Mouse (Mus musculus): ENCODE results near the gene Shld2.

Shld2 gene

GRCm38 (mm10) chr14:34310234-34310965, at the start of gene Shld2, which contains the start of gene Glud1:
Gene Shld2, minus strand, starts transcription at chr14:34310493.
Gene Glud1, plus strand, starts transcription at chr14:34310727.
- peak; percentile 88 for DNase-seq (ENCODE audit: low spot score)

DNA sequence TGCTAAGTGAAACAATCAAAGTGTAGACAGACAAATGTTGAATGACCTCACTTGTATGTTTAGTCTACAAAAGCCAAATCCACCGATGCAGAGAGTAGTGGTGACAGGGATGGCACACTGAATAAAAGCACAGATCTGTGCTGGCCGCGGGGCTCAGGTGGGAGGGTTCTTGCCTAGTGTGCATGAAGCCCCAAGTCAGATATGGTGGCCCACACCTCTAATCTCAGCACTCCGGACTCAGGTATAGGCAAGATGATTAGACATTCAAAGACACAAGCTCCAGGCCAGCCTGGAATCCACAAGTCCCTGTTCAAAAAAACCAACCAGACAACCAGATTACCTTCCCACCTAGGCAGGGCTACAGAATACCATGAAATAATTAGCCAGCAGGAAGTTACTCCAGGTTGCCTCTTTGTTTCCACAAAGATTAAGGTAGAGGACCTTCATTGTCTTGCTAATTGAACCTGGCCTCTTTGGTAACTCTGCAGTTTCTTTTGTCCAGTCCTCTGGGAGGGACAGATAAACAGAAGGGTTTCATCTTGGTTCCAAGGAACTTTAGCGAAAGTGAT, 49.5 kb upstream of the Shld2 start:
- DNase-seq (ENCODE audit: low spot score) = no peak

DNA sequence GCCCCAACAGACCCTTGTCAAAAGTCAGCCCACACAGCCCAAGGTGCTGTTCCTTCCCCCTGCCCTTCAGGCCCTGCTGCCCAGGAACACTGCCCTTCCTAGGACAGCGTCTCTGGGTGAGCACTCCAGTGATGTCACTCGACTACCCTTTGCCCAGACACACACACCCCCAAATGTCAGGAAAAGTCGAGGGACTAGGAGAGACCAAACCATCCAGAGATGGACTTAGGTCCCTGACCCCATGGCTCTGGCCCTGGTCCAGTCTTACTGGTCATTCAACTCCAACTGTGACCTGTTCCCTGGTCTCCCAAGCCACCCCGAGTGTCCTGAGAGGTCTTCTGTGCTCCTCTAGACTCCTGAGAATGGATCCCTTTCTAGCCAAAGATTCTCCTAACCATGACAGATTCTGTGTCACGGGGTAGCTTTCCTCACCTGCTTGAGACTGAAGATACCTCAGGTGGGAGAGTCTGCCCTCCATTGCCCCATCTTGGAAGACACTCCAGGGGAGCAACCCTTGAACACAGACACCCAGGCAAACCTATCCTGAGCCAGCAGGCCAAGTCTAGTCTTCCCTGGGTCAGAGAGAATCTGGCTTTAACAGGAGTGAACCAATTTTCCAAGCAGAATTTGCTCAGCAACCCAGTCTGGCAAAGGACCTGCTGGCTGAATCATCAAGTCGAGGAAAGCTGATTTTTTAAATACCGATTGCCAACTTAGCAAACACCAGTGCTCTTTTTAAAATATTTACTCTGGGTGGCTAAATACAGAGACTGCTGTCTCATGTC, 47.6 kb upstream of the Shld2 start:
- no peak for DNase-seq (ENCODE audit: low spot score)

GRCm38 (mm10) chr14:34355301-34355700, 45.0 kb upstream of the Shld2 start, which contains the start of gene Fam25c:
Gene Fam25c, minus strand, starts transcription at chr14:34355433.
- no peak for DNase-seq (ENCODE audit: low spot score)

GRCm38 (mm10) chr14:34354456-34354855, 44.2 kb upstream of the Shld2 start:
- DNase-seq (ENCODE audit: low spot score) = no peak

DNA sequence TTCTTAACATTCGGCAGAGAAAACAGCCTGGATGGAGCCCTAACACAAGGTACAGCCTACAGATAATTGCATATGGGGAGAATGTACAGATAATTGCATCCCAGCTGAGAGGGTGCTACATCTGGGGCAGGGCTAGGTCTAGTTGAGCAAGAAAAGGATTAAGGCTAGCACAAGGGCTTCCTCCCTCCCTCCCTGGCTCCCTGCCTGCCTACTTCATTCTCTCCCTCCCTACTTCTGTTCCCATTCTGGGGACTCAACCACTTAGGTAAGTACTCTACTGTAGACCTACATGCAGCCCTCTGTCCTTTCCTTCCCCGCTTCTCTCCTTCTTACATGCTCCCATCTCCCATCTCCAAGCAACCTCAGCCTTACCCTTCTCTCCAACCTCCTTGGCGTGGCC, 43.0 kb upstream of the Shld2 start:
- no peak for DNase-seq (ENCODE audit: low spot score)

GRCm38 (mm10) chr14:34352523-34352922, 42.2 kb upstream of the Shld2 start:
- DNase-seq (ENCODE audit: low spot score) = no peak

GRCm38 (mm10) chr14:34351660-34352059, 41.4 kb upstream of the Shld2 start:
- no peak for DNase-seq (ENCODE audit: low spot score)

DNA sequence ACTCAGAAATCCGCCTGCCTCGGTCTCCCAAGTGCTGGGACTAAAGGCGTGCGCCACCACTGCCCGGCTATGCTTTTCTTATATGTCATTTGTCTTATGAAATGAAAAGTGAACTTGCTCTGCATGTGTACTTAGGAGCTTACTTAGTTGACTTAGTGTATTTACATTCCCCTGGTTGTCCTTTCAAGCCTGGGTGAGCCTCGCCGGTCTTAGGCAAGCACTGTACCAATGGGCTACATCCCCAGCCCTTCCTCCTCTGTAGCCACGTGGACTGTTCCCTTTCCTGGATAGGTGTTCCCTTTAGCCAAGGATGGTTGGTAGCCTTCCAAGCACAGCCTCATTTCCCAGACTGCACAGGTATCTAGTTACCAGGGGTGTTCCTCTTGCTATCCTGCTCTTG, 38.7 kb upstream of the Shld2 start:
- no peak for DNase-seq (ENCODE audit: low spot score)

DNA sequence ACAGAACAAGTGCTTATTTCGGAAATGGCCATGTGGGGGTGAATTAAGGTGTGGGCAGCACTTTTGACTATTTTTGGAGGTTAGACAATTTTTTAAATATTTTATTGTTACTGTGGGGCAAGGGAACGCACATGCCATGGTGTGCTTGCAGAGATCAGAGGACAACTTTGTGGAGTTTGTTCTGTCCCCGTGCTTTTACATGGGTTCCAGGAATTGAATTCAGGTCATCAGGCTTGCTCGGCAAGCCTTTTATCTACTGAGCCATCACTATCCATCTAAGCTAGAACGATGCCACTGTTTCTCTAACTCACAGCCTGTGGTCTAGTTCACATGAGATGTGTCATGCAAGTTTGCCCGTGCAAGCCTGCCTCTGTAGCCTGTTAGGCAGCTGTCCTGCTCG, 38.0 kb upstream of the Shld2 start:
- no peak for DNase-seq (ENCODE audit: low spot score)

- DNase-seq (ENCODE audit: low spot score) = no peak
These were observed 36.8 kb upstream of the Shld2 start for GRCm38 (mm10) chr14:34347084-34347483.

GRCm38 (mm10) chr14:34345771-34346566, 35.7 kb upstream of the Shld2 start:
- DNase-seq (ENCODE audit: low spot score) = no peak

- no peak for DNase-seq (ENCODE audit: low spot score)
These were observed 34.1 kb upstream of the Shld2 start for GRCm38 (mm10) chr14:34344361-34344760.

DNA sequence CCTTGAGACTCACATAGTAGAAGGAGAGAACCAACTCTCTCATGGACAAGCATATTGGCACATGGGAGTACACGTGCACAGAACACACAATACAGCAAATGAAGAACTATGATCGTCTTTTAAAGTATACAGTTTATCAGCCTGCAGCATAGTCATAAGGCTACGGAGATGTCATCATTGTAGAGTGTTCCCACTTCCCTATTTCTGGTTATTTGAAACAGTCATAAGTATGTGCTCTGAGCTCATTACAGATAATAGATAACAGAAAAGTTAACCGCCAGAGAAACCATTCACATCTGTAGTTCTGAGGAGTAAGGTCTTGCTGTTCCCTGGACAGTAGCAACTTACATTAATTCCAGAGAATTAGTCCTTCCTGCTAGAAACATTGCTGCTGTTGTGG, 32.8 kb upstream of the Shld2 start:
- no peak for DNase-seq (ENCODE audit: low spot score)

DNA sequence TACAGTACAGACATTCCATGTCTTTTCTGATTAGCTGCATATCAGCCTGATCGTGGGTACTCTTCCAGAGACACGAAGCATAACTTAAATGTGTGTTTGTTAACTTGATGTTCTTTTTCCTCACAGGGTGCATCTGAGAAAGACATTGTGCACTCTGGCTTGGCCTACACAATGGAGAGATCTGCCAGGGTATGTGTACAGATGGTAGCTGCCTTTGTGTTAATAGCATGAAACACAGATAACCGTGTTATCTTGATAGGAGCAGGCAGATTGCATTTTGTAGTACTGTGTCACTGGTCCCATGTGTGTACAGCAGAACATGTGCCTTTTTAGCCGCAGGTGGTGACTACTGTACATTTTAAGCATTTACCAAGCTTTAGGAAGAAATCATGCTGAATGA, 31.7 kb upstream of the Shld2 start:
- no peak for DNase-seq (ENCODE audit: low spot score)

DNA sequence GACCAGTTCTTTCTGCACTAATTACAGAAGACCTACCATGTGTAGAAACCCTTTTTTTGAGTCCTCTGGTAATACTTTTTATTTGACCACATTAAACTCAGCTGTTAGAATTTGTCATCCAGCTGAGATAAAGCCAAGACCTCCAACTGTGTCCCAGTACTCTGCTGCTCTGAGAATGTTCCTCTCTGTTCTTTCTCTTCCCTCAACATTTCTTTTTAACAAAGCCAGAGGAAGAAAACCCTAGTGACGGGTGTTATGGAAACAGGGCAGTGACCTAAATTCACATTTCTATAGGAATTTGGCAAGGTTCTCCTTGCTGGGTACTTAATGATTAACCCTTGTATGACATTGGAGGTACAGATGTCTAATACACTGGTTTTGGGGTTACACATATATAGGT, 29.2 kb upstream of the Shld2 start:
- no peak for DNase-seq (ENCODE audit: low spot score)

- no peak for DNase-seq (ENCODE audit: low spot score)
These were observed 22.2 kb upstream of the Shld2 start for GRCm38 (mm10) chr14:34332476-34332875.

GRCm38 (mm10) chr14:34331886-34332285, 21.6 kb upstream of the Shld2 start:
- DNase-seq (ENCODE audit: low spot score) = no peak

DNA sequence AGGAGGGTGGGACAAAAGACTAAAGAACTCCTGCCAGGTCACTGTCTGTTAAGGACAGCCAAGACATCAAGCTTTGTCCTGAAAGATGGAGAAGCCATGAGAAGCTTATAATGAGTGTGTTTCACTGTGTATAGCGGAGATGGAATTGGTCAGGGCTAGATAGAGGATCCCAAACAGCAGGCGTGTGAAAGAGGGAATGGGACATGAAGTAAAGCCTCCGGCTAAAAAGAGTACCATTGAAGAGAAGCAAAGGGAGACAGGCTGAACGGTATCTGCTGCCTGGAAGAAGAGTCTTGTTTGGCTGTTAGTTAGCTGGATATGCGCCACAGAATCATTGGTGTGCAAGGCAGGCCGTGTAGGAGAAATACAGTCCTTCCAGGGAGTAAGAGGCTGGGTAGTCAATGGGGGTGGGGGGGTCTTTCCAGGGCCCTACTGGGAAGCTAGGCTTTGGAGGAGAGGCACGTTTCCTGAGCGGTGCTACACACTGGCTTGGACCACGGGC, 20.4 kb upstream of the Shld2 start:
- DNase-seq (ENCODE audit: low spot score) = no peak

- no peak for DNase-seq (ENCODE audit: low spot score)
These were observed 17.3 kb upstream of the Shld2 start for GRCm38 (mm10) chr14:34327618-34328017.

DNA sequence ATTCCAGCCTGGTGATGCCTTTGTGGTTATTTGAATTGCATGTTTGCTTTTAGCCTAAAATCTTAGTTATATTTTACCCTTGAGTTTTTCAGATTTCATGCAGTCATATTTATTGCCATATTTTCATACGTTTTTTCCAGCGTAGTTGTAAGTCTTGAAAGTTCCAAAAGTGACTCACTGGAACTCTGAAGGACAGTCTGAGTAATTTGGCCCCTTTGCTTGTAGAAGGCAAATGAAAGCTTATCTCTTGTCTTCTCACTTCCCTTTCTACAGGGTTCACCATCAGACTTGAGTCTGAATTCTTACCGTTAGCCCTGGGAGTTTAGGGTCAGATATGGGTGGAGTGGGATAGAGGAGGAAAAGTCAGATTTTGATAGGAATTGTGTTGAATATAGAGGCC, 16.3 kb upstream of the Shld2 start:
- no peak for DNase-seq (ENCODE audit: low spot score)

DNA sequence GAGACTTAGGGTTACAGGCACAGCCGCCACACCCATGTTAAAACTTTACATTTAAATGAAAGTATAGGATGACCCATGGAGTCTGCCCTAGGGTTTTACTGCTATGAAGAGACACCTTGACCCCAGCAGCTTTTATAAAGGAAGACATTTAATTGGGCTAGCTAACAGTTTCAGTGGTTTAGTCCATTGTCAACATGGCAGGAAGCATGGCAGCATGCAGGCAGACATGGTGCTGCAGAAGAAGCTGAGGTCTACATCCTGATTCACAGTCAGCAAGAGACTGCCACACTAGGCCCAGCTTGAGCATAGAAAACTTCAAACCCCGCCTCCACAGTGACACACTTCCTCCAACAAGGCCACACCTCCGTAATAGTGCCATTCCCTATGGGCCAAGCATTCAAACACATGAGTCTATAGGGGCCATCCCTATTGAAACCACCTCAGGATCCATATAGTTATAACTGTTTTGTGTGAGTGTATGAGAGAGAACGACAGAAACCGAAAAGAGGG, 13.3 kb upstream of the Shld2 start:
- DNase-seq (ENCODE audit: low spot score) = no peak

Measured in urinary bladder, postnatal 10 days (tissue).